Mouse (Mus musculus): ENCODE measurements at regions not wholly inside any gene's neighbourhood (a gene's known extent, or its start where the extent isn't known, plus 50 kb on each side); places are given as distances from the start of the nearest gene placed in this dataset.

GRCm38 (mm10) chr2:144123395-144124034 is 90.7 kb downstream of the Banf2 start:
- Histone ChIP-seq H3K4me3 (ENCODE audit: low read depth, low read length) (no peak overlapping the region), H3K4me1 (ENCODE audit: insufficient read depth) (no peaks in the 10 kb centered on the region), H3K36me3 (replicated peaks; ENCODE audit: insufficient read depth, low read length) (no peaks in the 10 kb centered on the region), H3K4me2 (ENCODE audit: low read depth, low read length) (no peak overlapping the region), H3K9me3 (ENCODE audit: low read length) (no peaks in the 10 kb centered on the region), H3K27ac (ENCODE audit: low read depth) (no peak overlapping the region), H3K27me3 (ENCODE audit: insufficient read depth, low read length) (no peaks in the 10 kb centered on the region), H3K9ac (replicated peaks) (no peak overlapping the region)
- no peak for TF ChIP-seq EP300 (IDR thresholded peaks at IDR 0.05; ENCODE audit: low read depth)
- no peak for TF ChIP-seq CTCF (IDR thresholded peaks at IDR 0.05; ENCODE audit: low read depth)
- DNase-seq (no peak), ATAC-seq (no peak)
- WGBS (ENCODE audit: insufficient replicate concordance), result 75% methylated on average over 8 of the region's 8 CpGs

DNA sequence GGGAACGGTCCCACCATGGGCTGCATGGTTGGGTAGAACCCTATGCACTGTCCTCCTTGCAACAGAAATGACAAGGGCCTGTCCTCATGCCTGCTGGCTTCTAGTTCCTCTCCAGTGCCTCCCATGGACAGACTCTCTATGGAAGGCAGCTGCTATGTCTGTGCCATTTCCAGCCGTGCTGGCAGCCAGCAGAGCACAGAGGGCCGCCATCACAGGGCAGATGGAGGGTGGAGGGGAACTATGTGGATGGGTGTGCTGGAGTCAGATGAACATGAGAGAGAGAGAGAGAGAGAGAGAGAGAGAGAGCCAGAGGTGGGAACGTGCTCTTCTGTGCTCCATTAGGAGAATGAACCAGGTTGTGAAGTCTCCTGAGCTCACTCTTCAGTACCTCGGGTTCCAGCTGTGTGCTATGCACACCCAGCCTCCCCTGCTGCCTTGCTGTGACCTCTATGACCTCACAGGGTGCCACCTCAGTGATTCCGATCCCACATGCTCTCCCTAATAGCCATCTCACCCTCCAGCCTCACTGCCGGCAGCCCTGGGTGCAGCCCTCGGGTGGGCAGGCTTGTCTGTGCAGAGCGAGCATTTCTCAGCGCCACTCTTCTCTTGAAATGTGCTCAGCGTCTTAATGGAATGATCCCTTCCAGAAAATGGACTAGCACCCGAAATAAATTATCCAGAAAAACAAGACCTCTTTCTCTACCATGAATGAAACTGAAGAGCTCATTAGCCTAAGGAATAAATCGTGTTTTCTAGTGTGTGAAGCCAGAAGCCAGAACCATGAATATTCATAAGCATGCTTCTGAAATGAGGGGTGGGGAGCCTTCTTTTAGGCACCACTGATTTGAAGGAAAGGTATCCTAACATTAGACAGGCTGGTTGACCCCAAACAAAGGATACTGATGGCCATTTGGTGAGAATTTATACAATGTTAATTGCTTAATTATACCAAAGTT is 94.5 kb downstream of the Banf2 start:
- Histone ChIP-seq H3K27ac (ENCODE audit: low read depth) (no peak overlapping the region), H3K9ac (replicated peaks) (no peak overlapping the region), H3K27me3 (ENCODE audit: insufficient read depth, low read length) (no peaks in the 10 kb centered on the region), H3K4me1 (ENCODE audit: insufficient read depth) (no peaks in the 10 kb centered on the region), H3K36me3 (replicated peaks; ENCODE audit: insufficient read depth, low read length) (no peaks in the 10 kb centered on the region), H3K9me3 (ENCODE audit: low read length) (no peaks in the 10 kb centered on the region), H3K4me2 (ENCODE audit: low read depth, low read length) (no peak overlapping the region), H3K4me3 (ENCODE audit: low read depth, low read length) (no peak overlapping the region)
- no peak for DNase-seq
- 76% methylated on average over 13 of the region's 13 CpGs for WGBS (ENCODE audit: insufficient replicate concordance)
- no peak for ATAC-seq
- TF ChIP-seq EP300 (IDR thresholded peaks at IDR 0.05; ENCODE audit: low read depth), result no peak
- no peak for TF ChIP-seq CTCF (IDR thresholded peaks at IDR 0.05; ENCODE audit: low read depth)

DNA sequence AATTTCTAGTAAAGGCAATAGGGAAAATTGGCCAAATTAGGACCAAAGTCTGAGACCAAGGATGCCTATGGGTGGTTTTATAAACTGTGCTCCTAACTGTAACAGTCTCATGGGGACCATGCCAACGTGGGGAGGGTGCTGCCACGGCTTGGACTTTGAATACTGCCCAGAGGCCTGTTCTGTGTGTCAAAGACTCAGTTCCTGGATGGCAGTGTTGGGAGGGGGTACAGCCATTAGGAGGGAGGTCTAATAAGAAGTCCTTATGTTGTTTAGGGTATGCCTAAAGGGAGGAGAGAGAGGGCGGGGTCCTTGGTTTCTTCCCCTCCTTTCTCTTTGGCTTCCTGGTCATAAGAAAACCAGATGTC is 95.2 kb downstream of the Banf2 start:
- WGBS (ENCODE audit: insufficient replicate concordance), result 74% methylated on average over 3 of the region's 3 CpGs
- H3K27ac ChIP-seq (ENCODE audit: low read depth), result no peak overlapping the region
- TF ChIP-seq CTCF (IDR thresholded peaks at IDR 0.05; ENCODE audit: low read depth), result no peak
- H3K27me3 ChIP-seq (ENCODE audit: insufficient read depth, low read length), result no peaks in the 10 kb centered on the region
- no peak overlapping the region for H3K4me2 ChIP-seq (ENCODE audit: low read depth, low read length)
- DNase-seq (no peak), ATAC-seq (no peak)
- H3K9ac ChIP-seq (replicated peaks), result no peak overlapping the region
- no peak overlapping the region for H3K4me3 ChIP-seq (ENCODE audit: low read depth, low read length)
- H3K4me1 ChIP-seq (ENCODE audit: insufficient read depth), result no peaks in the 10 kb centered on the region
- H3K36me3 ChIP-seq (replicated peaks; ENCODE audit: insufficient read depth, low read length), result no peaks in the 10 kb centered on the region
- H3K9me3 ChIP-seq (ENCODE audit: low read length), result no peaks in the 10 kb centered on the region

GRCm38 (mm10) chr2:144128527-144128926 is 95.7 kb downstream of the Banf2 start:
- WGBS (ENCODE audit: insufficient replicate concordance), result 65% methylated on average over 4 of the region's 4 CpGs
- no peak for ATAC-seq

DNA sequence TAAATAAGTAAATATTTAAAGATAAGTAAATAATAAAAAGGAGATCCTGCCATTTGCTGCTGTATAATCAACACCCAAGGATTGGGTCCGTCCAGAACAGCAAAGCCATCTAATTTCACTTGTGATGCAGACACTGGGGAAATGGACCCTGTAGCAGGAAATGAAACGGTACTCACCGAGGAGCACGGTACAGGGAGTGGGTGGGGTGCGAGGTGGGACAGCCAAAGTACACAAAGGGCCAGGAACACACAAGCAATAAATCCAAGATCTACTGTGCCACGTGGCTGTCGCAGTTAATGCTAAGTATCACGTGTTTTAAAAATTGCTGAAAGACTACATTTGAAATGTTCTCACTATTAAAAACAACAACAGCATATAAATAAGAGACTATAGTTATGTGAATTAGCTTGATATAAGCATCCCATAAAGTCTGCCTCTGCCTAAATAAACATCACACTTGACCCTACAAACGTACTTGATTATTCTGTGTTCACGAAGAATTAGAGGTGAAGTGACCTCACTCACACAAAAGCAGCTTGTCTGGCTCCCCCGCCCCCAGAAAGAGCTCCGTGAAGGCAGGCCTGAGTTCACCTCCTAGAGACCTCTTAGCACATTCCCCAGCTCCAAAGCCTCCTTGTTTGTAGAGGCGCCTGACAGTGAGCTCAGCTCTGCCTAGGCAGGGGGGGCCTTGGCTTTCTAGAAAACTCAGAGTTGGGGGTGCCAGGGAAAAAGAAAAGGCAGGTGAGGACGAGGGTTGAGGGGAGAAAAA is 101.1 kb downstream of the Banf2 start:
- no peaks in the 10 kb centered on the region for H3K36me3 ChIP-seq (replicated peaks; ENCODE audit: insufficient read depth, low read length)
- H3K4me2 ChIP-seq (ENCODE audit: low read depth, low read length), result no peak overlapping the region
- TF ChIP-seq CTCF (IDR thresholded peaks at IDR 0.05; ENCODE audit: low read depth), result no peak
- no peak for TF ChIP-seq EP300 (IDR thresholded peaks at IDR 0.05; ENCODE audit: low read depth)
- WGBS (ENCODE audit: insufficient replicate concordance), result 71% methylated on average over 14 of the region's 14 CpGs
- H3K9ac ChIP-seq (replicated peaks), result no peak overlapping the region
- no peaks in the 10 kb centered on the region for H3K9me3 ChIP-seq (ENCODE audit: low read length)
- H3K27me3 ChIP-seq (ENCODE audit: insufficient read depth, low read length), result no peaks in the 10 kb centered on the region
- ATAC-seq, result no peak
- no peak overlapping the region for H3K4me3 ChIP-seq (ENCODE audit: low read depth, low read length)
- DNase-seq, result no peak
- H3K4me1 ChIP-seq (ENCODE audit: insufficient read depth), result no peaks in the 10 kb centered on the region
- H3K27ac ChIP-seq (ENCODE audit: low read depth), result no peak overlapping the region

More at GRCm38 (mm10) chr2:144128527-144128926, 95.7 kb downstream of the Banf2 start:
- Histone ChIP-seq H3K9ac (replicated peaks) (no peak overlapping the region), H3K4me2 (ENCODE audit: low read depth, low read length) (no peak overlapping the region), H3K27me3 (ENCODE audit: insufficient read depth, low read length) (no peaks in the 10 kb centered on the region), H3K9me3 (ENCODE audit: low read length) (no peaks in the 10 kb centered on the region), H3K36me3 (replicated peaks; ENCODE audit: insufficient read depth, low read length) (no peaks in the 10 kb centered on the region), H3K4me3 (ENCODE audit: low read depth, low read length) (no peak overlapping the region), H3K27ac (ENCODE audit: low read depth) (no peak overlapping the region), H3K4me1 (ENCODE audit: insufficient read depth) (no peaks in the 10 kb centered on the region)
- TF ChIP-seq CTCF (IDR thresholded peaks at IDR 0.05; ENCODE audit: low read depth) (no peak), EP300 (IDR thresholded peaks at IDR 0.05; ENCODE audit: low read depth) (no peak)
- no peak for DNase-seq

DNA sequence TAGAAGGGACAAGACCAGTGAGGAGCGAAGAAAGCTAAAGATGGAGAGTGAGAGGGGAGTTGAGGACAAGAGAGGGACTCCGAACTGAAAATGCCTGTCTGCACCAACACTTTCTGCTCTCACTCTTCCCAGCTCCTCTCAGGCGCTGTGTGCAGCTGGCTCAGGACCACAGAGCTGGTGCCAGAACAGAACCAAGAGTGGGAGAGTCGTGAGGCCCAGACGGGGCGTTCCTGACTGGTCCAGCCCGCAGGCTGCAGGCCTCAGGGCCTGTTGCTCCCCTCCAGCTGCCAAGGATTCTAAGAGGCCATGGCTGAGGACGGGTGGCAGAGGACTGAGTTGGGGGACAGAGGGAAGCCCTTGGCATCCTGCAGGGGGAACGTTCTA is 101.7 kb downstream of the Banf2 start:
- DNase-seq, result no peak
- Histone ChIP-seq H3K36me3 (replicated peaks; ENCODE audit: insufficient read depth, low read length) (no peaks in the 10 kb centered on the region), H3K9ac (replicated peaks) (no peak overlapping the region), H3K4me1 (ENCODE audit: insufficient read depth) (no peaks in the 10 kb centered on the region), H3K9me3 (ENCODE audit: low read length) (no peaks in the 10 kb centered on the region), H3K4me3 (ENCODE audit: low read depth, low read length) (no peak overlapping the region), H3K27me3 (ENCODE audit: insufficient read depth, low read length) (no peaks in the 10 kb centered on the region), H3K27ac (ENCODE audit: low read depth) (no peak overlapping the region), H3K4me2 (ENCODE audit: low read depth, low read length) (no peak overlapping the region)
- WGBS (ENCODE audit: insufficient replicate concordance), result 79% methylated on average over 9 of the region's 9 CpGs
- ATAC-seq, result no peak
- TF ChIP-seq CTCF (IDR thresholded peaks at IDR 0.05; ENCODE audit: low read depth) (no peak), EP300 (IDR thresholded peaks at IDR 0.05; ENCODE audit: low read depth) (no peak)

Measured in liver, postnatal 0 days (tissue).